Mouse (Mus musculus) thymus, adult 2 months (tissue): ENCODE data around the gene Xrcc3. TPM values are rescaled to one million over a fixed set of nuclear protein-coding genes. Genes with fewer than 3 reads are reported as not detected.

Source experiments
- DNase-seq: peaks from one replicate; pipeline ENCODE4 v3.0.0; 2021
- H3K27ac ChIP-seq: fragments of 200-500 bp; 2 replicates; pipeline ENCODE4 v1.5.1; 2012; ENCODE audit warnings: low read length, control low read depth; ENCODE audit not compliant: control insufficient read depth, insufficient read depth
- H3K27me3 ChIP-seq: fragments of 200-500 bp; 2 replicates; pipeline ENCODE4 v1.6.1; 2012; ENCODE audit warnings: mild to moderate bottlenecking, low read length, moderate library complexity, mixed read lengths; ENCODE audit not compliant: control insufficient read depth, insufficient read depth
- H3K36me3 ChIP-seq: fragments of 200-500 bp; 2 replicates; pipeline ENCODE4 v1.6.1; 2012; ENCODE audit warnings: mild to moderate bottlenecking, low read length, moderate library complexity; ENCODE audit not compliant: control insufficient read depth, insufficient read depth
- H3K4me1 ChIP-seq: fragments of 200-500 bp; replicated peaks from 2 replicates; pipeline ENCODE4 v1.6.1; 2012; ENCODE audit warnings: low read length; ENCODE audit not compliant: control insufficient read depth, insufficient read depth
- H3K4me3 ChIP-seq: fragments of 200-500 bp; 2 replicates; pipeline ENCODE4 v1.5.1; 2012; ENCODE audit warnings: mild to moderate bottlenecking, low read length, control low read depth, moderate library complexity; ENCODE audit not compliant: control insufficient read depth, insufficient read depth
- CTCF ChIP-seq: fragments of 200-500 bp; IDR thresholded peaks from 2 replicates; pipeline ENCODE4 v1.5.1; 2012; ENCODE audit warnings: mild to moderate bottlenecking, control low read depth, low read length, moderate library complexity, borderline replicate concordance; ENCODE audit not compliant: control insufficient read depth, poor library complexity, insufficient read depth; ENCODE audit errors: extremely low read depth
- POLR2A ChIP-seq: fragments of 200-500 bp; IDR thresholded peaks from 2 replicates; pipeline ENCODE4 v1.6.1; 2012; ENCODE audit warnings: mild to moderate bottlenecking, low read length, control low read depth, moderate library complexity; ENCODE audit not compliant: control insufficient read depth, poor library complexity, insufficient read depth; ENCODE audit errors: extremely low read depth
- WGBS: fragments of 180-500 bp; shearing (Covaris S2); methylation state at CpG from one replicate; pipeline ENCODE4 v1.1.7; 2018; 5-methylcytosine and 5-hydroxymethylcytosine counted together
- polyA plus RNA-seq: library from polyadenylated mRNA; depleted of rRNA; stranded (reverse); fragments of >200 nt; gene quantifications from 2 replicates; pipeline ENCODE4 v1.2.3, GENCODE M21; 2012

Gene Xrcc3
- polyA plus RNA-seq, 1 experiment: 22.1 TPM

DNA sequence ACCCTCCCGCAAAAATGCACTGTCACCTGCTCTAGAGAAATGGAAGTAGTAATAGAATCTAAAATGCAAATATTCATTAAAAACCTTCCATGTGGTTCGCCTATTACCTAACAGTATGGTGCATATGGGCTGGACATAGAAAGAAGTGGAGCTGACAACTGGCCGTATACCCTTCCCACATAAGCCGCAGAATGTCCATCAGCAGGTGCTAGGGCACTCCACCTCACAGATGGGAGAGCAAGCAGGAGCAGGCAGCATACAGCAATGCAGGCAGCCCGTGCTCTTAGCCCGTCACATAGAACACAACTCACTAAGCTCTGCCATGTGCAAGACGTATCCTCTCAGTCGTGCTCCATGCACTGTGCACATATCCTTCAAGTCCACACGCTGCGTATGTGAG, 33.1 kb upstream of the Xrcc3 start:
- peaks cover 3% of the 10 kb centered on the region; the same call in 1 of the 2 replicates for H3K36me3 ChIP-seq
- 95% methylated on average over 10 of the region's 10 CpGs for WGBS
- DNase-seq: no peak
- no peaks in the 10 kb centered on the region for H3K27me3 ChIP-seq
- peaks cover 9% of the 10 kb centered on the region for H3K4me1 ChIP-seq
- no peak for TF ChIP-seq POLR2A
- no peak for TF ChIP-seq CTCF
- H3K4me3 ChIP-seq: no peak overlapping the region
- no peak overlapping the region for H3K27ac ChIP-seq

DNA sequence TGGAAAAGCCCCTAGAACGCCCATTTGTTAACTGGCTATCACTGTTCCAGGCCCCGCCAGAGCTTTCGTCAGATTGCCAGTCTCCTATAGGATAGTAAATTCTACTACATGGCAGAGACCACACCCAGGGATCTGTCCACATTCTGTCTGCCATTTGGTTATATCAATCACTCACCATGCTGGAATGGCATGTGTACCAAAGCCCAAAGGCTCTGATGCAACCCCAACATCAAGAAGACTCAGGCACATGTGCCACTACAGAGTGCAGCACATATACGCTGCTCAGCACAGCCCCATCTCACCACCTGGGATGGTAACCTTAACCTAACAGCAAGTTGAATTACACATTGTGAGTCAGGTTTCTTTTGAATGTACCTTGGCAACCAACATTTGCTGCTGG, 32.3 kb upstream of the Xrcc3 start:
- H3K36me3 ChIP-seq: peaks cover 3% of the 10 kb centered on the region; the same call in 1 of the 2 replicates
- WGBS: 98% methylated on average over 4 of the region's 4 CpGs

GRCm38 (mm10) chr12:111843470-111843869, 29.8 kb upstream of the Xrcc3 start:
- H3K27me3 ChIP-seq: no peaks in the 10 kb centered on the region
- peaks cover 11% of the 10 kb centered on the region; the same call in 1 of the 2 replicates for H3K36me3 ChIP-seq
- no peak overlapping the region for H3K4me3 ChIP-seq
- TF ChIP-seq CTCF (no peak), POLR2A (no peak)
- DNase-seq: no peak
- H3K4me1 ChIP-seq: peaks cover 7% of the 10 kb centered on the region
- H3K27ac ChIP-seq: no peak overlapping the region
- WGBS: 9% methylated on average over 2 of the region's 2 CpGs

More for the DNA sequence above, 32.3 kb upstream of the Xrcc3 start:
- H3K27ac ChIP-seq: no peak overlapping the region
- peaks cover 7% of the 10 kb centered on the region for H3K4me1 ChIP-seq
- H3K4me3 ChIP-seq: no peak overlapping the region
- TF ChIP-seq POLR2A (no peak), CTCF (no peak)
- H3K27me3 ChIP-seq: no peaks in the 10 kb centered on the region
- no peak for DNase-seq

- H3K4me1 ChIP-seq: peaks cover 7% of the 10 kb centered on the region
- TF ChIP-seq CTCF (no peak), POLR2A (no peak)
- no peak for DNase-seq
- no peak overlapping the region for H3K27ac ChIP-seq
- H3K27me3 ChIP-seq: no peaks in the 10 kb centered on the region
- peaks cover 11% of the 10 kb centered on the region; the same call in 1 of the 2 replicates for H3K36me3 ChIP-seq
- H3K4me3 ChIP-seq: no peak overlapping the region
- 80% methylated on average over 15 of the region's 15 CpGs for WGBS
These were observed 29.1 kb upstream of the Xrcc3 start for GRCm38 (mm10) chr12:111842565-111843433.

DNA sequence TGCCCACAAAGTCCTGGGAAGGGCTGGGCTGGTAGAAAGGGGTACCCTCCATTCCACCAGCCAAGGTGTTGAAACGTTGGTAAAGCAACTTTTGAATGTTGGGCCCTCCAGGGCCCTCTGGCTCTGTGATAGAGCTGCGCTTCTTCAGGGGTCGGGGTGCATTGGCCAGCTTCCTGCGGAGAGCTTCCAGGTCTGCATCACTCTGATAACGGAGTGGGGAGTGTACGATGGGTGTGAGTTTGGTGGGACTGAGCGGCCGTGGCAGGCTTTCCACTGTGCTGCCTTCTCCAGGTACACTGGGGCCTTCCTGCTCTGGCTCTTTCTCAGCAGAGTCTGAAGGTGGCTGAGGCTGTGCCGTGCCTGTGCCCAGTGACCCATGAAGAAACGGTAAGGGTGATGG, 19.8 kb upstream of the Xrcc3 start:
- no peaks in the 10 kb centered on the region for H3K27me3 ChIP-seq
- no peak for TF ChIP-seq POLR2A
- TF ChIP-seq CTCF: no peak
- H3K27ac ChIP-seq: no peak overlapping the region
- WGBS: 94% methylated on average over 10 of the region's 10 CpGs
- H3K36me3 ChIP-seq: peaks cover 60% of the 10 kb centered on the region
- DNase-seq: no peak
- no peaks in the 10 kb centered on the region for H3K4me1 ChIP-seq
- H3K4me3 ChIP-seq: no peak overlapping the region

DNA sequence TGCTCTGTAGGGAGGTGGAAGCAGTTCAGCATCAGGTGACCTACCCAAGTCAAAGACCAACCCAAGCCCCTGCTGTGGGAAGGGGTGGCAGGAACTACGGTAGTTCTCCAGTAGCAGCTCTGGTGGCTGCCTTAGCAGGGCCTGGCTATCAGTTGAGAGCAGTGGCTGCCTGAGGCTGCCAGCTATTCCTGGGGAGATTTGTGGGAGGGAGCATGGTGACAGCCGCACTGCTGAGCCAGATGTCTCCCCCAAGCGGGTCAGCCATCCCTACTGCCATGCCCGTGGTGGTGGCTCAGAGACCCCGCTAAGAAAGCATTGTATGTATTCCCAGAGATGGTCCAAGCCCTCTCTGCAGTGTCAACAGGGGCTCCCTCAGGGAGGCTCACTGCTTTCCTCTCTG, 19.0 kb upstream of the Xrcc3 start:
- Histone ChIP-seq H3K27ac (no peak overlapping the region), H3K4me3 (no peak overlapping the region), H3K27me3 (no peaks in the 10 kb centered on the region), H3K4me1 (no peaks in the 10 kb centered on the region), H3K36me3 (peaks cover 67% of the 10 kb centered on the region)
- DNase-seq: no peak
- WGBS: 93% methylated on average over 5 of the region's 5 CpGs
- no peak for TF ChIP-seq CTCF
- TF ChIP-seq POLR2A: no peak

DNA sequence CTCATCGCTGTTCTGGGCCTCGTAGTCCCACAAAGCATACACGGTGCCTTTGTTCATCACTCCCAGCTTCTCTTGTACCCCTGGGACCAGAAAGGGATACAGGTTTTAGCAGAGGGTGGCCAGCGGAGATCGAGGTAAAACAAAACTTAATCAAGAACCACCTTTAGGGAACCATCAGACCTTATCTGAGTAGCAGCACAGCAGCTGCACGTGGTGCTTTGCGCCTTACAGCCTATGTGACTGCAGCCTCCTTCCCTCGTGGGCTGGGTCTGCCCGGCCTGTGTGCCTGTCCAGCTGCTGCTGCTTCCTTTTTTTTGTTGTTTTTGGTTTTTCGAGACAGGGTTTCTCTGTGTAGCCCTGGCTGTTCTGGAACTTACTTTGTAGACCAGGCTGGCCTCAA, 16.7 kb upstream of the Xrcc3 start:
- WGBS: 70% methylated on average over 10 of the region's 10 CpGs
- DNase-seq: no peak
- TF ChIP-seq POLR2A: no peak
- TF ChIP-seq CTCF: no peak
- H3K4me3 ChIP-seq: no peak overlapping the region
- H3K27ac ChIP-seq: no peak overlapping the region
- no peaks in the 10 kb centered on the region for H3K4me1 ChIP-seq
- H3K27me3 ChIP-seq: no peaks in the 10 kb centered on the region
- peaks cover 71% of the 10 kb centered on the region for H3K36me3 ChIP-seq
